Mouse (Mus musculus): ENCODE data around the gene Mkrn1. TPM values are rescaled to one million over a fixed set of nuclear protein-coding genes. Genes with fewer than 3 reads are reported as not detected.
"Not testable (repeated sequence)": the region's sequence is repeated elsewhere in the genome, so short reads cannot be mapped to it uniquely, and the experiment has no call there.

Gene Mkrn1
- polyA plus RNA-seq, 1 experiment from 2014 or later = 154 TPM

DNA sequence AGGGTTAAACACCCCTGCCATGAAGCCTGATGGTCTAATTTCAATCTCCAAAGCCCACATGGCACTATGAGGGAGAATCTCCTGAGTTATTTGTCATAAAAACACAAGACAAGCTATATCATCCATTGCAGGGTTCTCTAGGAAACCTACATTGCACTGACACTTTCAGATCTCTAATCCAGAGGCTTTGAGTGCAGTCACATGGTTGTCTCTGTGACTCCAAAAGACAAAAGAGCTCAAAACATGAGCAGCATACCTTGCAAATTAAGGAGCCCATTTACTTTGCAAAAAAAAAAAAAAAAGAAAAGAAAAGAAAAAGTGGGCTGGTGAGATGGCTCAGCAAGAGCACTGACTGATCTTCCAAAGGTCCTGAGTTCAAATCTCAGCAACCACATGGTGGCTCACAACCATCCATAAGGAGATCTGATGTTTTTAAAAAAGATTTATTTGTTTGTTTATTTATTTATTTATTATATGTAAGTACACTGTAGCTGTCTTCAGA is 22.6 kb upstream of the Mkrn1 start:
- H3K4me2 ChIP-seq (ENCODE audit: low read depth, low read length) = no peak overlapping the region
- H3K27me3 ChIP-seq (ENCODE audit: insufficient read depth, low read length) = 0 out of 2 replicates have a peak, but pooled peaks cover 2% of the 10 kb centered on the region
- H3K36me3 ChIP-seq (replicated peaks; ENCODE audit: insufficient read depth, low read length) = no peaks in the 10 kb centered on the region
- TF ChIP-seq EP300 (IDR thresholded peaks at IDR 0.05; ENCODE audit: low read depth) (no peak), CTCF (IDR thresholded peaks at IDR 0.05; ENCODE audit: low read depth) (no peak)
- no peak for DNase-seq
- ATAC-seq = no peak
- H3K9ac ChIP-seq (replicated peaks) = no peak overlapping the region
- no peak overlapping the region for H3K27ac ChIP-seq (ENCODE audit: low read depth)
- H3K4me3 ChIP-seq (ENCODE audit: low read depth, low read length) = no peak overlapping the region
- no peaks in the 10 kb centered on the region for H3K4me1 ChIP-seq (ENCODE audit: insufficient read depth)
- no peaks in the 10 kb centered on the region for H3K9me3 ChIP-seq (ENCODE audit: low read length)

- H3K27ac ChIP-seq (ENCODE audit: low read depth) = no peak overlapping the region
- no peak overlapping the region for H3K9ac ChIP-seq (replicated peaks)
- no peak overlapping the region for H3K4me3 ChIP-seq (ENCODE audit: low read depth, low read length)
- no peak for ATAC-seq
- H3K4me1 ChIP-seq (ENCODE audit: insufficient read depth) = peaks cover 10% of the 10 kb centered on the region; the same call in 1 of the 2 replicates
- no peak overlapping the region for H3K4me2 ChIP-seq (ENCODE audit: low read depth, low read length)
- H3K27me3 ChIP-seq (ENCODE audit: insufficient read depth, low read length) = 0 out of 2 replicates have a peak, but pooled peaks cover 2% of the 10 kb centered on the region
- H3K36me3 ChIP-seq (replicated peaks; ENCODE audit: insufficient read depth, low read length) = no peaks in the 10 kb centered on the region
- TF ChIP-seq CTCF (IDR thresholded peaks at IDR 0.05; ENCODE audit: low read depth) = no peak
- TF ChIP-seq EP300 (IDR thresholded peaks at IDR 0.05; ENCODE audit: low read depth) = no peak
- no peak for DNase-seq
- no peaks in the 10 kb centered on the region for H3K9me3 ChIP-seq (ENCODE audit: low read length)
Measured at GRCm38 (mm10) chr6:39440207-39440606, 19.9 kb upstream of the Mkrn1 start.

DNA sequence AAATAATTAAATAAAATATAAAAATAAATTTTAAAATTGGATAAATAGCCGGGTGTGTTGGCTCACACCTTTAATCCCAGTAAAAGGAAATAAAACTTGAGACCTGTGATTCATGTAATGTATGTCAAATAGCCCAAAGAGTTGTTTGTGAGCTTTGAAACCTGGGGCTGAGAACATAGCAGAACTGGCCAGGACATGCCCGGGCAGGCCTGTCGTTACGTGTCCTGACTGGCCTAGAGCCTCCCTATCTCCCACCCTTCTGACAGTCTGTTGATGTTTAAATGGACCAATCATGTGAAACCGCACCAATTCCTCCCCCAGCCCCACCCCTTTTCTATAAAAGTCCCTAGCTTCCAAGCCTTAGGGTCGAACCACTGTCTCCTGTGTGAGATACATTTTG is 17.3 kb upstream of the Mkrn1 start:
- peaks cover 21% of the 10 kb centered on the region for H3K4me1 ChIP-seq (ENCODE audit: insufficient read depth)
- ATAC-seq; DNase-seq; H3K4me3 ChIP-seq (ENCODE audit: low read depth, low read length); H3K9me3 ChIP-seq (ENCODE audit: low read length); H3K36me3 ChIP-seq (replicated peaks; ENCODE audit: insufficient read depth, low read length); H3K27me3 ChIP-seq (ENCODE audit: insufficient read depth, low read length); H3K4me2 ChIP-seq (ENCODE audit: low read depth, low read length); H3K27ac ChIP-seq (ENCODE audit: low read depth); H3K9ac ChIP-seq (replicated peaks): not testable (repeated sequence)
- 89% methylated on average over 6 of the region's 6 CpGs for WGBS (ENCODE audit: insufficient replicate concordance)

DNA sequence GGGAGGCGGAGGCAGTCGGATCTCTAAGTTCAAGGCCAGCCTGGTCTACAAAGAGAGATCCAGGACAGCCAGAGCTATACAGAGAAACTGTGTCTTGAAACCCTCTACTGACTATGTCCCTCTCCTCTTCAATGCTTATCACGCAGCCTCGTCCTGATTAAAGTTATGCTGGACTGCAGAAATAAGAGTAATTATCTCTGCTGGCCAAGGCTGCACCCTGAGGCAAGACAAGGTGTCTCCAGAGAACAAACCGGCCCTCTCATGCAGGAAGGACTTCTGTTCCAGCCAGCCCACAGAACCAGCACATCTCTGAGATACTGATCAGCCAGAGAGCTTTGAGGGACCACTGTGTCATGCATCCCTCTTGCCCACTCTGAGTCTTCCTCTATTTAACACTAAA is 15.6 kb upstream of the Mkrn1 start:
- H3K27ac ChIP-seq (ENCODE audit: low read depth) = peak overlapping the region; percentile 0; the same call in 1 of the 2 replicates
- no peak overlapping the region for H3K4me2 ChIP-seq (ENCODE audit: low read depth, low read length)
- H3K27me3 ChIP-seq (ENCODE audit: insufficient read depth, low read length) = 0 out of 2 replicates have a peak, but pooled peaks cover 2% of the 10 kb centered on the region
- no peak for DNase-seq
- no peak overlapping the region for H3K9ac ChIP-seq (replicated peaks)
- no peak for ATAC-seq
- peaks cover 21% of the 10 kb centered on the region for H3K4me1 ChIP-seq (ENCODE audit: insufficient read depth)
- 64% methylated on average over 5 of the region's 5 CpGs for WGBS (ENCODE audit: insufficient replicate concordance)
- TF ChIP-seq CTCF (IDR thresholded peaks at IDR 0.05; ENCODE audit: low read depth) (no peak), EP300 (IDR thresholded peaks at IDR 0.05; ENCODE audit: low read depth) (peak; percentile 72)
- no peaks in the 10 kb centered on the region for H3K9me3 ChIP-seq (ENCODE audit: low read length)
- H3K36me3 ChIP-seq (replicated peaks; ENCODE audit: insufficient read depth, low read length) = no peaks in the 10 kb centered on the region
- H3K4me3 ChIP-seq (ENCODE audit: low read depth, low read length) = no peak overlapping the region

GRCm38 (mm10) chr6:39434886-39435492 is 14.7 kb upstream of the Mkrn1 start:
- H3K9me3 ChIP-seq (ENCODE audit: low read length) = no peaks in the 10 kb centered on the region
- H3K27ac ChIP-seq (ENCODE audit: low read depth) = peak overlapping the region; percentile 0; the same call in 1 of the 2 replicates
- no peak overlapping the region for H3K4me3 ChIP-seq (ENCODE audit: low read depth, low read length)
- H3K9ac ChIP-seq (replicated peaks) = no peak overlapping the region
- H3K4me1 ChIP-seq (ENCODE audit: insufficient read depth) = peaks cover 28% of the 10 kb centered on the region
- no peaks in the 10 kb centered on the region for H3K36me3 ChIP-seq (replicated peaks; ENCODE audit: insufficient read depth, low read length)
- no peak for TF ChIP-seq EP300 (IDR thresholded peaks at IDR 0.05; ENCODE audit: low read depth)
- TF ChIP-seq CTCF (IDR thresholded peaks at IDR 0.05; ENCODE audit: low read depth) = no peak
- no peak overlapping the region for H3K4me2 ChIP-seq (ENCODE audit: low read depth, low read length)
- ATAC-seq (no peak), DNase-seq (no peak)
- H3K27me3 ChIP-seq (ENCODE audit: insufficient read depth, low read length) = 0 out of 2 replicates have a peak, but pooled peaks cover 2% of the 10 kb centered on the region
- 84% methylated on average over 2 of the region's 2 CpGs for WGBS (ENCODE audit: insufficient replicate concordance)

GRCm38 (mm10) chr6:39434111-39434885 is 14.0 kb upstream of the Mkrn1 start:
- Histone ChIP-seq H3K4me1 (ENCODE audit: insufficient read depth) (peaks cover 28% of the 10 kb centered on the region), H3K4me2 (ENCODE audit: low read depth, low read length) (no peak overlapping the region; the same call in 1 of the 2 replicates)

More at GRCm38 (mm10) chr6:39434111-39434885, 14.0 kb upstream of the Mkrn1 start:
- Histone ChIP-seq H3K4me3 (ENCODE audit: low read depth, low read length) (no peak overlapping the region), H3K9ac (replicated peaks) (no peak overlapping the region), H3K9me3 (ENCODE audit: low read length) (no peaks in the 10 kb centered on the region), H3K36me3 (replicated peaks; ENCODE audit: insufficient read depth, low read length) (no peaks in the 10 kb centered on the region), H3K27me3 (ENCODE audit: insufficient read depth, low read length) (no peaks in the 10 kb centered on the region), H3K27ac (ENCODE audit: low read depth) (0 out of 2 replicates have a peak overlapping the region, but pooled peaks have one; percentile 16)
- TF ChIP-seq EP300 (IDR thresholded peaks at IDR 0.05; ENCODE audit: low read depth) = peak; percentile 34; the same call in 1 of the 2 replicates
- no peak for TF ChIP-seq CTCF (IDR thresholded peaks at IDR 0.05; ENCODE audit: low read depth)
- DNase-seq (no peak), ATAC-seq (no peak)
- 56% methylated on average over 2 of the region's 2 CpGs for WGBS (ENCODE audit: insufficient replicate concordance)
